Mouse (Mus musculus) MN1 (cell line): Measurements from ENCODE around the gene Rnf24.

Experiments used
- DNase-seq: peaks from one replicate; pipeline ENCODE4 v3.0.0-alpha.2; 2016; ENCODE audit warnings: low spot score

The Rnf24 gene

GRCm38 (mm10) chr2:131352747-131353563, at the start of gene Rnf24:
TSS of gene Rnf24 (minus strand) at chr2:131352892.
- DNase-seq = peak; percentile 96

GRCm38 (mm10) chr2:131401794-131402495, 49.3 kb upstream of the Rnf24 start:
- DNase-seq = no peak

GRCm38 (mm10) chr2:131400846-131401245, 48.2 kb upstream of the Rnf24 start:
- DNase-seq = no peak

GRCm38 (mm10) chr2:131397323-131397848, 44.7 kb upstream of the Rnf24 start:
- no peak for DNase-seq

- DNase-seq = no peak
Measured at GRCm38 (mm10) chr2:131386350-131386962, 33.8 kb upstream of the Rnf24 start.

- no peak for DNase-seq
Measured at GRCm38 (mm10) chr2:131385176-131385575, 32.5 kb upstream of the Rnf24 start.

- DNase-seq = no peak
Measured at GRCm38 (mm10) chr2:131379541-131379940, 26.8 kb upstream of the Rnf24 start.

- no peak for DNase-seq
Measured at GRCm38 (mm10) chr2:131378872-131379271, 26.2 kb upstream of the Rnf24 start.

- DNase-seq = no peak
Measured at GRCm38 (mm10) chr2:131377055-131377454, 24.4 kb upstream of the Rnf24 start.

- no peak for DNase-seq
Measured at GRCm38 (mm10) chr2:131373656-131374055, 21.0 kb upstream of the Rnf24 start.

- DNase-seq = no peak
Measured at GRCm38 (mm10) chr2:131372276-131372877, 19.7 kb upstream of the Rnf24 start.

GRCm38 (mm10) chr2:131371811-131372210, 19.1 kb upstream of the Rnf24 start:
- no peak for DNase-seq

- DNase-seq = no peak
Measured at GRCm38 (mm10) chr2:131370828-131371227, 18.1 kb upstream of the Rnf24 start.

GRCm38 (mm10) chr2:131364689-131365088, 12.0 kb upstream of the Rnf24 start:
- DNase-seq = no peak

GRCm38 (mm10) chr2:131358481-131358880, 5.8 kb upstream of the Rnf24 start:
- no peak for DNase-seq

GRCm38 (mm10) chr2:131354049-131354448, 1.4 kb upstream of the Rnf24 start:
- no peak for DNase-seq

- DNase-seq = no peak
Measured at GRCm38 (mm10) chr2:131353564-131353915, 848 bp upstream of the Rnf24 start.

GRCm38 (mm10) chr2:131351968-131352746, 535 bp downstream of the Rnf24 start:
- peak; percentile 7 for DNase-seq

- DNase-seq = no peak
Measured at GRCm38 (mm10) chr2:131351471-131351870, 1.2 kb downstream of the Rnf24 start.

- no peak for DNase-seq
Measured at GRCm38 (mm10) chr2:131350301-131350700, 2.4 kb downstream of the Rnf24 start.

- no peak for DNase-seq
Measured at GRCm38 (mm10) chr2:131345556-131345955, 7.1 kb downstream of the Rnf24 start.

- no peak for DNase-seq
Measured at GRCm38 (mm10) chr2:131344449-131344848, 8.2 kb downstream of the Rnf24 start.
